Mouse (Mus musculus): ENCODE data around the gene Myl10.

DNA sequence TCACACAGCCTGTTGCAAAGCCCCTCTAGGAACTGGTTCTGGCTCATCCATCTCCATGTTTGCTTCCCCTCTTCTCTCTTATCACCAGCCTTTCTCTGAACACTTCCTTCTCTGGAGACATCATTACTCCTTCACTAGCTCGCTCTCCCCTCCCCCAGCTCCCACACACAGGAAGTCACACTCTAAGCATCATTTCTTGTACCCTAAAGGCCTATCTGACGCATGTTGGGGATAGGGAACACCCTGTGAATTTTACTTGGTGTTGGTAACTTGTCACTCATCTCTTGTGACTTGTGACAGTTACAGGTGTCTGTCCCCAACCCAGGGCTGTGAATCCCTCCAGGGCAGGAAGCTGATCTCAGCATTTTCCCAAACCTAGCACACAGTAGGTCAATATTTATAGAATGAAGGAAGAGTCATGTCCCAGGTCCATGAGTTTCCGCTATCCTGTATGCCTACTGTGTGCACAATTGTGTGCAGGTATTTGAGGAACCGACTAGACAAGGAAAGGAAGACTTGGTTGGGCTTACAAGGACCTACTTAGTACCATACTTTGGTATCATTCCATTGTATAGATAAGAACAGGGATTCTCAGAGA, 46.1 kb upstream of the Myl10 start:
- no peak for TF ChIP-seq CHD1 (IDR thresholded peaks at IDR 0.05; ENCODE audit: low read depth, low read length)
- no peak for TF ChIP-seq POLR2A (IDR thresholded peaks at IDR 0.05; ENCODE audit: low read depth, low read length)
- no peak for TF ChIP-seq MEF2A (IDR thresholded peaks at IDR 0.05; ENCODE audit: borderline replicate concordance, low read depth, low read length)
- no peak for TF ChIP-seq ELF1 (IDR thresholded peaks at IDR 0.05; ENCODE audit: low read depth, low read length)
- TF ChIP-seq MXI1 (IDR thresholded peaks at IDR 0.05; ENCODE audit: low read depth, low read length): no peak
- no peak for TF ChIP-seq RCOR1 (conservative IDR thresholded peaks at IDR 0.05; ENCODE audit: low read depth, low read length)
- TF ChIP-seq TBP (conservative IDR thresholded peaks at IDR 0.05; ENCODE audit: low read depth, low read length): no peak
- TF ChIP-seq ETS1 (conservative IDR thresholded peaks at IDR 0.05; ENCODE audit: low read depth, low read length): no peak
- TF ChIP-seq CTCF (conservative IDR thresholded peaks at IDR 0.05 in 1 of 2, IDR thresholded peaks at IDR 0.05 in 1 of 2; ENCODE audit: low read depth in 2 of 2, low read length in 2 of 2): no peak
- TF ChIP-seq MAX (IDR thresholded peaks at IDR 0.05; ENCODE audit: low read length): no peak
- no peak for TF ChIP-seq RAD21 (IDR thresholded peaks at IDR 0.05; ENCODE audit: low read depth, low read length)
- TF ChIP-seq USF1 (IDR thresholded peaks at IDR 0.05; ENCODE audit: low read depth, low read length): no peak
